Mouse (Mus musculus) kidney, adult 18-20 months (tissue): ENCODE results near the gene Epm2a.
"Not testable (repeated sequence)": the region's sequence is repeated elsewhere in the genome, so short reads cannot be mapped to it uniquely, and the experiment has no call there.

ENCODE experiments used
- DNase-seq: peaks from one replicate; pipeline ENCODE4 v3.0.0; 2021

Gene Epm2a

DNA sequence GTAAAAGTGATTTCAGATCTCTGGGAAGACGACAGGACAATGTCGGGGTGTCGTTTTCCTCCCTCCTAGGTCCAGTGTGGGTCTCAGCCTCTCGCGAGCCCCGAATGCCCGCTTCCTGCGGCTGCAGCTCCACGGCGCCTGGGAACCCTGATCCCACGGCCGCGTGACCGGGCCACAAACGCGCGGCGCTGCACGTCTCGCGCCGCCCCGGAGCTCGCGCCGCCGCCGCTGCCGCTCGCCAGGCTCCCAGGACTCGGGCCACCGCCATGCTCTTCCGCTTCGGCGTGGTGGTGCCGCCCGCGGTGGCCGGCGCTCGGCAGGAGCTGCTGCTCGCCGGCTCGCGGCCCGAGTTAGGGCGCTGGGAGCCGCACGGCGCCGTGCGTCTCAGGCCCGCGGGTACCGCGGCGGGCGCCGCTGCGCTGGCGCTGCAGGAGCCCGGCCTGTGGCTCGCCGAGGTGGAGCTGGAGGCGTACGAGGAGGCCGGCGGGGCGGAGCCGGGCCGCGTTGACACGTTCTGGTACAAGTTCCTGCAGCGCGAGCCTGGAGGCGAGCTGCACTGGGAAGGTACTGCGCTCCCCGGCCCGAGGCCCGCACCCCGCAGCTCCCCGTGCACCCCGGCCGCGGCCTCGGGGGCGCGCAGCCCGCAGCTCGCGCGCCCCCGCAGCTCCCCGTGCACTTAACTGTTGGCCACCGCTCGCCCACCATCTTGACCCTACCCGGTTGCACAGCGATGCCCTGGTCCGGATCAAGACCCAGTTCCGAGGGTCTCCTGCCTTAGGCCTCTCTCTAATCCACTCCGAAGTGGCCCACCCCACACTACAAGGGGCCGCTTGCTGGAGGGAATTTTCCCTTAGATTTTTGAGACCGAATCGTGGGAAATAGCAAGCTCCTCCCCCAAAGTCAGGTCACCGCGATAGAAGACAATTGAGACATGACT lies at the start of gene Epm2a:
Gene Epm2a (plus strand): TSS at position 200 of the 937 bp plus-strand sequence.
- DNase-seq: peak; percentile 88

DNA sequence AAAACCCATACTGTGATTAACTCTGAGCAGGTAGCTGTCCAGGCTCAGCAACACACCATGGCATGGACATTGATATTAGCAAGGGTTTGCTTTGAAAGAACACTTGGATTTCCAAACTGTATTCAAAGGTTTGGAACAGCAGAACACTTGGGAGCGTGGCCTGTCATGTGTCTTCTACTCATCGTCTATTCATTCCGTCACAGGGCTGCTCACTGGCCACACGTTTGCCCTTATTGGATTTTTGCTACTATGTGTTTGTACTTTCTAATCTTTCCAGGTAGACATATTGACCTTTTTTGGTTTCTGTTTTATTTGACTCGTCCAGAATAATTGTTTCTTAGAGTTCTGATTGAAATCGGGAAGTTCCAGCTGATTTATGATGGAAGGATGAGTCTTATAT lies 44.8 kb upstream of the Epm2a start:
- no peak for DNase-seq

DNA sequence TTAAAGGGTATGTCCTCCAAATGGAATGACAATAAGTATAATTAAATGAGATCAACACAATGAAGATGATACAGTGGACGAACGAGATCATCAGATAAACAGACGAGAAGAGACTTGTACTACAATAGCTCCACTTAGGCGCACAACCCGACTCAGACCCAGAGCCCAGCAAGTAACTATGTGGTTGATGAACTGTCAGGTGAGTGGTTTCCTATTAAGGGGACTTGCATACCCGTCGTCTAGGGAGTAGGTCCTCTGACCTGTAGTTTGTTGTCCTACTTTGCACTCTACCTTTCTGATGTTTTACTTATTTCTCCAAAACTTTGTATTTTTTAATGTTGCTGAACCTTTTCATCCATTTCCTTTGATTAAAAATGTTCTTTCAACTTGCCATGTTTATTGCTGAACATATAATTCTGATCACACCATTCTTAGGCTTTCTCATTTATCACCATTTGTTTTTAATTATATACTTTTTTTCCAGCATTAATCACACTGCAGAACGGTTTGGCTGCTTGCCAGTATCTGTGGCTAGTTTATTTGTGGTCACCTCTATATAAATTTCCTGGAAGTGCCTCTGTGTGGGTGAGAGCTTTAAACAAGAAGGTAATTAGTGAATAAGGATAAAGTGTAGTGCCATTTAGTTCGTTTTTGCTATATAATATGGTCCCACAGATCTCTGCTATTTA lies 37.7 kb upstream of the Epm2a start:
- no peak for DNase-seq

- DNase-seq: no peak
Measured at GRCm38 (mm10) chr10:11306054-11306367, 37.2 kb upstream of the Epm2a start.

GRCm38 (mm10) chr10:11309866-11310265 lies 33.3 kb upstream of the Epm2a start:
- DNase-seq: no peak

- DNase-seq: no peak
Measured at GRCm38 (mm10) chr10:11310481-11310880, 32.7 kb upstream of the Epm2a start.

DNA sequence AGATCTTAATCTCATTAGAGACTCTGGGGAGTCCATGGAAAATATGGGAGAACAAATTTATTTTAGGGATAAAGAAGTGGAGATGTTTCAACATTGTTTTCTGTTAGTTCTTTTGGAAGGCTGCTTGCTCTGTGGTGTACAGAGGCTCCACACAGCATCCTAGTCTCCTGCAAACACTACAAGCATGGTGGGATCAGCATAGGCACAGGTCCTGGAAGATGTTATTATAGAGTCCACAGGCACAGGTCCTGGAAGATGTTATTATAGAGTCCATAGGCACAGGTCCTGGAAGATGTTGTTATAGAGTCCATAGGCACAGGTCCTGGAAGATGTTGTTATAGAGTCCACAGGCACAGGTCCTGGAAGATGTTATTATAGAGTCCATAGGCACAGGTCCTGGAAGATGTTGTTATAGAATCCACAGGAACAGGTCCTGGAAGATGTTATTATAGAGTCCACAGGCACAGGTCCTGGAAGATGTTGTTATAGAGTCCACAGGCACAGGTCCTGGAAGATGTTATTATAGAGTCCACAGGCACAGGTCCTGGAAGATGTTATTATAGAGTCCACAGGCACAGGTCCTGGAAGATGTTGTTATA lies 25.2 kb upstream of the Epm2a start:
- DNase-seq: not testable (repeated sequence)

DNA sequence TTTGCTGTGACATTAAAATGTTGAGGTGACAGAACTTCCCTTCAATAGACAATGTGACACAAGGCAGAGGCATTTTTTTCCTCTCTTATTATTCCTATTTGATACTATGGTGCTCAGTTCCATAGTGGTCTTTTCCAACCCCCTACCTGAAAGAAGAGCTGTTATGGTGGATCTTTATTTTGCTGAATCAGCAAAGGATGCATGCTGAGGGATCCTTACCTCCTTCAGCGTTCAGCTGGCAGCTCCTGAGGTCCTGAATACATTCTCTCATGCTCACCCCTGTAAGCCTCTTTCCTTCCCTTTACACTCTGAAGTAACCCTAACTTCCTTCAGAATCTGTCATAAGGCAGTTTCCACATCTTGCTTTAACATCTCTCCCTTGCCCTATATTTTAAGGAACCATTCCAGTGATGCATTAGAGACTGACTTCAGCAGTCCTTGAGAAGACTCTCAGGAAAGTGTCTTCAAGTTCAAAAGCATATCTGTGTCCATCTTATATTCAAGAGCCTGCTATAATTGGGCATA lies 23.7 kb upstream of the Epm2a start:
- DNase-seq: no peak

- DNase-seq: no peak
Measured at GRCm38 (mm10) chr10:11322316-11322715, 20.9 kb upstream of the Epm2a start.

DNA sequence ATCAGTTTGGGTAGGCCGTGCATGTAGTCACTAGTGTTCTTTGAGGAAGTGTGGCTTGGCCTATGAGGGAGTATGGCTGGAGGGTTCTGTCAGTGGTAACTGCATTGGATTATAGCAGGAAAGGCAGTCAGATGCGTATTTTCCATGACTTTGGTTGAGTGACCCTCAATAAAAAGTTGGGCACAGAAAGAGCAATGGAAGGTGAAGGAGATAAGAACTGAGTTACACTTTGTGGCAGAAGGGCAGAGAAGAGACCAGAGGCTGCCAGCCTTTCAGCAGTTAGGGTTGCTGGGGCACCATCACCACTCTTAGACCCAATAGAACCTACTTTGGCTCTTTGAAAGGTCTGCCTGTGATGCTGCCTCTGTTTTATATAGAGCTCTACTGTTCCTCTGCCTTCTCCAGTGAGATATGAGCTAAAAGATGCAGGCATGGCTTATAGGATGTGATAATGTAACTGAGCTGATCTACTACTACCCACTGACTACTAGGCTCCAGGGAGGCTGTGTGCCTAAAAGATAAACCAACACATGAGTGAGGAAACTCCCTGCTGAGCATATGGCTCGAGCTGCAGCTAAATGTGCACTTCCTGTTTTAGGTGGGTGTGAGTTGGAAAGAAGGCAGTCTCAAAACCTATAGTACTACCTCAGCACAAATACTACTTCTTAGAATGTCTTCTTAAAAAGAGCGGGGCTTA lies 19.9 kb upstream of the Epm2a start:
- DNase-seq: no peak

DNA sequence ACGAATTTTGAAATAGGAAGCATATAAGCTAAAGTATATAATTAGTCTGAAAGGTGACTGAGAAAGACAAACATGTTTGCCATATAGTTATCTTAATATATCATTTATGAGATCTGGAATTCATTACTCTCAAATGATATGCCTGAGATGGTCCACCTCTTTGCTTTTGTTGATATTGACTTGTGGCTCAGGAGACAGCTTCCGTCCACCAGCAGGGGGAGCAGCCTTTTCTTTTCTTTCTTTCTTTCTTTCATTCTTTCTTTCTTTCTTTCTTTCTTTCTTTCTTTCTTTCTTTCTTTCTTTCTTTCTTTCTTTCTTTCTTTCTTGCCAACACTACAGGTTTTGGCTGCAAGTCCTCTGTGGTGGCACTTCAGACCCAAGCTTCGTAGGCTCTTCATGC lies 16.7 kb upstream of the Epm2a start:
- no peak for DNase-seq

DNA sequence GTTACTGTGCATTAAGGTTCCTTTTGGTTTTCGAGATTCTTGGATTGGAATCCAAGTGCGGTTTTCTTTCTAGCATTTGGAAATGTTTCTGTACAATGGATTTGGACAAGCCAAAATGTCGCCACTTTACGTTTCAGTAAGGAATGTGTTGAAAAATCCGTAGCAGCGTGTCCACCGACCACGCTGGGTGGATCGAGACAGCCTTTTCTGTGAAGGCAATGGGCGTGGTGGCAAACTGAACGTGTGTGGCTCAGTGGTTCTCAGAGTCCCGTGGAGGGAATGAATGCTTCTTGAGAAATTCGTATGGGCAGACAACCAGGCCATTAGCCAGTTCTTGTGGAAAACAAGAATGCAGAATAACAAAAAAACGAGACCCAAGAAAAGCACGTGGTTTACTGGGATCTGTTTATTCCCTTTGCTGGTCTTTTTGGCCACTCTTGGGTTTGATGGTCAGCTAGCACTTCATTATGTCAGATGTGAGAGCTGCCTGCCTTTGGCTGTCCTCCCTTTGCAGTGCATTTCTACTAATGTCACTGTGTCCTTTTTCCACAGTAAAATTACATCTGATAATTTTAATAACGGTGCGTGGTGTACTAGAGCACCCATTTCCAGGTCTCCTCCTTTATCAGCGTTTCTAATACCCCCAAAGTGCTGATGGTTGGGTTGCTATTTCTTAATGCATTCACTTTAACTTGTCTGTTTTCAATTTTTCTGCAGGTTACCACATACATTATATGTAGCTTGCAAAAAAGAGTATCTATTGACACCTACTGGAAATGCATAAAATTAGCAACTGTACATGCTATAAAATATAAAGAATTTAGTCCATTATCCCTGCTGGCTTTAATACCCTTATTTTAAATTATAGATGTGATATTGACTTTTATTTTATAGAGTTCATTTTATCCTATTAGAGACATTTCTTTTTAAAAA lies 1.6 kb downstream of the Epm2a start:
- no peak for DNase-seq

GRCm38 (mm10) chr10:11350243-11350974 lies 7.2 kb downstream of the Epm2a start:
- not testable (repeated sequence) for DNase-seq

GRCm38 (mm10) chr10:11354609-11355008 lies 11.4 kb downstream of the Epm2a start:
- no peak for DNase-seq

DNA sequence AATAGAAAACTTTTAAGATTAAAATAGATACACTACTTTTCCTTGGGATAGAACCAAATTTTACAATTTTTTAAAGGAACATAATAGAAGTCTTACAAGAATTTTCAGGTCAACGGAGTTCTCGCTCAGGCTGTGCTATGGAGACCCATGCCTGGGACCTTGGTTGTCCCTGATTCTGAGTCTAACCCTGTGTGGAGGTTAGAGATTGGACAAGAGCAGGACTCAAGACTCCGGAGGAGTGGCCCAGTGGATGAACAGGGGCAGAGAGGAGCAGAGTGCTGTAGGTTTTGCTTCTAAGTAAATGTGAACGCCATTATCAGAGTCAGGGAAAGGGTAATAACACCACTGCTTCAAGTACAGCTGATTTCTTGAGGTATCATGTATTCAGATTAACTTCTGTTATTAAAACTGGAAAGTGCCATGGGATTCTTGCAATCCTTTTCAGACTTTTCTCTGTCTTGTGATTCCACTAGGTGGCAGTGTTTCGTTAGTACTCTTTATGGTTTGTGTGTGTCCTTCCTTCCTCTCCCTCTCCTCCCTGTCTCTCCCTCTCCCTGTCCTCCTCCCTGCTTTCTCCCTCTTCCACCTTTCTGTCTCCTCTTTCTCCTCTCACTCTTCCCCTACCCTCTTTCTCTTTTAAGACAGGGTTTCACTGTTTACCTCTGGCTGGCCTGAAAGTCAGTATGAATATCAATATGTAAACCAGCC lies 18.9 kb downstream of the Epm2a start:
- DNase-seq: no peak

- no peak for DNase-seq
Measured at GRCm38 (mm10) chr10:11362896-11363487, 19.8 kb downstream of the Epm2a start.

DNA sequence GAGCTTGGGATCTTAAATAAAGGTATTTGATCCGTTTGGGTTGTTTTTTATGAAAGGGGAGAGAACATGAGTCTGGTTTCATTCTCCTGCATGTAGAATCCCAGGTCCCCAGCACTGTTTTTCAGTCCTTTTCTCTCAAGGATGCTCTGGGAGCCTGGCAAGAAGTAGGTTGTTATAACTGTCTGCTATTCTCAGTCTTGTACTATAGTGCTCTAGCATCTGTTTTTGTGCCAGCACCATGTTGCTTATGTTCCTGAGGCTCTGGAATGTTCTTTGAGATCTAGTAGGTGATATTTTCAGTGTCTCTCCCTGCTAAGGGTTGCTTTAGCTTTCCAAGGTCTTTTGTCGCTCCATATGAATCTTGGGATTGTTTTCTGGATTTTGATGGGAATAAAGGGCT lies 38.1 kb downstream of the Epm2a start:
- DNase-seq: no peak

DNA sequence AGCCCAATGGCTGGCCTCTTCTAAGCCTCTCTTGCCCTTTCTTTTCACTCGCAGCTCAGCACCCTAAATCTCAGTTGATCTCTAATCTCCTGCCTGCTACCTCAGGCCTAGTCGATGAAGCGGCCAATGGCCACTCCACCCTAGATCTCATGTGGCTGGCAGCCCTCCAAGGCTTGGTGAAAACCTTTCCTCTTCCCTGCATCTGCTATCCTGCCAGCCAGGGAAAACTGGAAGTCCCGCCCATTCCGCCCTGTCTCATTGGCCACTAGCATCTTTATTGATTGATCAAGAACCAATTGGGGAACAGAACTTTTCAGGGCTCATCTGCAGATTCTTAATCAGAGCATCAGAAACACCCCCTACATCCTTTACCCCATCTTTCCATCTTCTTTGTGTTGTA lies 67.7 kb downstream of the Epm2a start:
- DNase-seq: no peak

DNA sequence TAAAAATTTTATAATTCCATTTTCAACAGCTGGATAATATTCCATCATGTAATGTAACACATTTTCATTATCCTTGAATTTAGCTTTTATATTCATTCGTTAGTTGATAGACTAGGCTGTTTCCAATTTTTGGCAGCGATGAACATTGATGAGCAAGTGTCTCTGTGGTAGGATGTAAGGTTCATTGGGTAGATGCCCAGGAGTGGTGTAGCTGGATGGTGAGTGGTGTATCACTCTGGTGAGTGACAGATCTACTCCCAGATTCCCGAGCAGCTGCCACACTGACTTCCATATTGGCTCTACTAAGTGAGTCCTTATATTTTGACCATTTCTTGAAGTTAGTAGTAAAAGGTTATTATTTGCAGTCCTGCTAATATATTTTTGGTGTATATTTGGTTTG lies 76.9 kb downstream of the Epm2a start:
- no peak for DNase-seq
